ENCODE assay signal across 8 mouse cellular contexts in genomic region chr1:75398761-75399402, GRCm38 (mm10). TPM values are rescaled to one million over a fixed set of nuclear protein-coding genes. Genes with fewer than 3 reads are reported as not detected.
DNase-seq lines count a peak whose midpoint lies in the region; ATAC-seq and TF ChIP-seq lines count a peak whose summit lies in the region.

No protein-coding gene starts in this region.

- H3K9ac ChIP-seq in embryonic facial prominence, embryonic 14.5 days (ENCODE audit: low read depth, low read length): no peak overlapping the region
- peak overlapping the region; percentile 74 for H3K9ac ChIP-seq in heart, embryonic 16.5 days (ENCODE audit: low read length)
- peak overlapping the region; percentile 60; the same call in 1 of the 2 replicates for H3K9ac ChIP-seq in kidney, postnatal 0 days (ENCODE audit: low read depth, low read length)

- H3K4me3 ChIP-seq in layer of hippocampus, adult 2 months: no peak overlapping the region
- H3K4me3 ChIP-seq in embryonic facial prominence, embryonic 14.5 days (ENCODE audit: low read depth, low read length): no peak overlapping the region
- no peak overlapping the region for H3K4me3 ChIP-seq in heart, embryonic 16.5 days (ENCODE audit: low read length)
- no peak overlapping the region for H3K4me3 ChIP-seq in kidney, postnatal 0 days (replicated peaks; ENCODE audit: low read depth, low read length)
- H3K4me3 ChIP-seq in small intestine, adult 2 months (ENCODE audit: low read depth, low read length): no peak overlapping the region

- H3K4me2 ChIP-seq in embryonic facial prominence, embryonic 14.5 days (ENCODE audit: low read depth, low read length): no peak overlapping the region
- H3K4me2 ChIP-seq in heart, embryonic 16.5 days (ENCODE audit: low read depth, low read length): peak overlapping the region; percentile 75
- 0 out of 2 replicates have a peak overlapping the region, but pooled peaks have one; percentile 53 for H3K4me2 ChIP-seq in kidney, postnatal 0 days (ENCODE audit: low read length)

- no peak for TF ChIP-seq POLR2A in small intestine, adult 2 months (IDR thresholded peaks at IDR 0.05; ENCODE audit: low read depth, low read length)

- DNase-seq in layer of hippocampus, adult 2 months (ENCODE audit: low spot score in 2 of 2): peak in 1 of 2 experiments; percentile 56
- no peak for DNase-seq in layer of hippocampus, postnatal 36 days
- DNase-seq in adrenal gland, postnatal 36 days: peak; percentile 78 to 83
- peak; percentile 89 for DNase-seq in embryonic facial prominence, embryonic 14.5 days (ENCODE audit: low spot score)
- DNase-seq in kidney, postnatal 0 days (ENCODE audit: low spot score): peak; percentile 97
- peak; percentile 88 for DNase-seq in lung, postnatal 25 days (ENCODE audit: low spot score)

- H3K36me3 ChIP-seq in embryonic facial prominence, embryonic 14.5 days (ENCODE audit: control insufficient read depth, insufficient read depth, low read length): peaks cover 51% of the 10 kb centered on the region
- peaks cover 17% of the 10 kb centered on the region for H3K36me3 ChIP-seq in heart, embryonic 16.5 days (ENCODE audit: control insufficient read depth, insufficient read depth)
- H3K36me3 ChIP-seq in kidney, postnatal 0 days (ENCODE audit: insufficient read depth, low read length): peaks cover 16% of the 10 kb centered on the region; the same call in 1 of the 2 replicates
- no peaks in the 10 kb centered on the region for H3K36me3 ChIP-seq in small intestine, adult 2 months (ENCODE audit: control insufficient read depth, insufficient read depth, low read length)

- WGBS in embryonic facial prominence, embryonic 14.5 days: 11% methylated on average over 9 of the region's 9 CpGs
- 2% methylated on average over 9 of the region's 9 CpGs for WGBS in heart, embryonic 16.5 days
- WGBS in kidney, postnatal 0 days: 13% methylated on average over 9 of the region's 9 CpGs
- WGBS in small intestine, adult 2 months: 21% methylated on average over 9 of the region's 9 CpGs

- H3K4me1 ChIP-seq in embryonic facial prominence, embryonic 14.5 days (ENCODE audit: control insufficient read depth, insufficient read depth, low read length): peaks cover 24% of the 10 kb centered on the region
- peaks cover 53% of the 10 kb centered on the region for H3K4me1 ChIP-seq in heart, embryonic 16.5 days (ENCODE audit: control insufficient read depth, insufficient read depth, low read length)
- H3K4me1 ChIP-seq in kidney, postnatal 0 days (replicated peaks; ENCODE audit: insufficient read depth, low read length): peaks cover 20% of the 10 kb centered on the region
- H3K4me1 ChIP-seq in small intestine, adult 2 months (ENCODE audit: control insufficient read depth, insufficient read depth, insufficient read length, low read length): no peaks in the 10 kb centered on the region

- peak; percentile 51 for ATAC-seq in embryonic facial prominence, embryonic 14.5 days (ENCODE audit: low read depth)
- ATAC-seq in heart, embryonic 16.5 days (replicated peaks; ENCODE audit: extremely low read depth, insufficient read depth, low FRiP score): peak; percentile 71
- peak; percentile 84 for ATAC-seq in kidney, postnatal 0 days (replicated peaks; ENCODE audit: low FRiP score, low read depth)

- no peaks in the 10 kb centered on the region for H3K9me3 ChIP-seq in embryonic facial prominence, embryonic 14.5 days (ENCODE audit: control insufficient read depth, low read length)
- H3K9me3 ChIP-seq in heart, embryonic 16.5 days (replicated peaks; ENCODE audit: control insufficient read depth, low read length): no peaks in the 10 kb centered on the region
- H3K9me3 ChIP-seq in kidney, postnatal 0 days (replicated peaks; ENCODE audit: low read length): no peaks in the 10 kb centered on the region

- H3K27ac ChIP-seq in layer of hippocampus, adult 2 months: peak overlapping the region; percentile 73
- H3K27ac ChIP-seq in embryonic facial prominence, embryonic 14.5 days (replicated peaks; ENCODE audit: low read depth, low read length): peak overlapping the region; percentile 80
- peak overlapping the region; percentile 99 for H3K27ac ChIP-seq in heart, embryonic 16.5 days (ENCODE audit: low read length)
- H3K27ac ChIP-seq in kidney, postnatal 0 days: peak overlapping the region; percentile 85
- H3K27ac ChIP-seq in small intestine, adult 2 months (ENCODE audit: insufficient read depth, low read depth, low read length): peak overlapping the region; percentile 34

- no peaks in the 10 kb centered on the region for H3K27me3 ChIP-seq in embryonic facial prominence, embryonic 14.5 days (replicated peaks; ENCODE audit: control insufficient read depth, insufficient read depth, low read length)
- H3K27me3 ChIP-seq in heart, embryonic 16.5 days (ENCODE audit: control insufficient read depth, insufficient read depth, low read length): no peaks in the 10 kb centered on the region
- no peaks in the 10 kb centered on the region for H3K27me3 ChIP-seq in kidney, postnatal 0 days (ENCODE audit: insufficient read depth, low read length)
- H3K27me3 ChIP-seq in small intestine, adult 2 months (ENCODE audit: control insufficient read depth, insufficient read depth, low read length): no peaks in the 10 kb centered on the region

- TF ChIP-seq CTCF in layer of hippocampus, adult 2 months (conservative IDR thresholded peaks at IDR 0.05): peak; percentile 84
- TF ChIP-seq CTCF in kidney, postnatal 0 days (IDR thresholded peaks at IDR 0.05; ENCODE audit: low read depth): peak; percentile 86
- peak; percentile 66; the same call in 1 of the 2 replicates for TF ChIP-seq CTCF in small intestine, adult 2 months (IDR thresholded peaks at IDR 0.05; ENCODE audit: extremely low read depth, insufficient read length, insufficient replicate concordance, low read depth, low read length)

RNA-seq across cellular contexts. Expression of gene Speg, which starts 23.8 kb away (rescaled TPM):
- 100 to 1,000 TPM; 168 to 179 TPM for total RNA-seq in layer of hippocampus, adult 2 months (2021)
- 100 to 1,000 TPM; 166 to 180 TPM for total RNA-seq in layer of hippocampus, postnatal 36 days (2021)
- 10 to 100 TPM in 1 of 2 experiments, 1 to 10 TPM in 1; 9.8 to 10.8 TPM for total RNA-seq in adrenal gland, postnatal 36 days (2021)
- 20.2 and 20.3 TPM in 2 replicates for polyA plus RNA-seq in embryonic facial prominence, embryonic 14.5 days (2014; fragmentation: Nextera tagmentation; extraction: Ambion mirVana)
- 41.1 and 46.4 TPM in 2 replicates for polyA plus RNA-seq in heart, embryonic 16.5 days (2015; fragmentation: Nextera tagmentation; extraction: Ambion mirVana)
- 40.1 and 44.3 TPM in 2 replicates for polyA plus RNA-seq in kidney, postnatal 0 days (2015; fragmentation: Nextera tagmentation; extraction: Ambion mirVana)
- polyA plus RNA-seq in small intestine, adult 2 months (2012; rRNA removed): 21.5 and 23.2 TPM in 2 replicates

RNA-seq across cellular contexts. Expression of gene Gmppa, which starts 36.8 kb away (rescaled TPM):
- total RNA-seq in layer of hippocampus, adult 2 months (2021): 10 to 100 TPM; 72.9 to 76.0 TPM
- total RNA-seq in layer of hippocampus, postnatal 36 days (2021): 10 to 100 TPM; 63.6 to 73.5 TPM
- total RNA-seq in adrenal gland, postnatal 36 days (2021): 10 to 100 TPM; 58.7 to 72.1 TPM
- 74.2 and 82.9 TPM in 2 replicates for polyA plus RNA-seq in embryonic facial prominence, embryonic 14.5 days (2014; fragmentation: Nextera tagmentation; extraction: Ambion mirVana)
- polyA plus RNA-seq in heart, embryonic 16.5 days (2015; fragmentation: Nextera tagmentation; extraction: Ambion mirVana): 72.6 and 85.3 TPM in 2 replicates
- polyA plus RNA-seq in kidney, postnatal 0 days (2015; fragmentation: Nextera tagmentation; extraction: Ambion mirVana): 69.5 and 72.5 TPM in 2 replicates
- polyA plus RNA-seq in small intestine, adult 2 months (2012; rRNA removed): 121 and 187 TPM in 2 replicates

RNA-seq across cellular contexts. Expression of gene Des, which starts 38.8 kb away (rescaled TPM):
- under 1 TPM; 0.88 to 1.00 TPM for total RNA-seq in layer of hippocampus, adult 2 months (2021)
- 1 to 10 TPM in 1 of 2 experiments, under 1 TPM in 1; 0.72 to 1.1 TPM for total RNA-seq in layer of hippocampus, postnatal 36 days (2021)
- 10 to 100 TPM; 18.6 to 19.5 TPM for total RNA-seq in adrenal gland, postnatal 36 days (2021)
- 159 and 218 TPM in 2 replicates for polyA plus RNA-seq in embryonic facial prominence, embryonic 14.5 days (2014; fragmentation: Nextera tagmentation; extraction: Ambion mirVana)
- polyA plus RNA-seq in heart, embryonic 16.5 days (2015; fragmentation: Nextera tagmentation; extraction: Ambion mirVana): 469 and 480 TPM in 2 replicates
- polyA plus RNA-seq in kidney, postnatal 0 days (2015; fragmentation: Nextera tagmentation; extraction: Ambion mirVana): 18.6 and 19.1 TPM in 2 replicates
- polyA plus RNA-seq in small intestine, adult 2 months (2012; rRNA removed): 152 and 216 TPM in 2 replicates

RNA-seq across cellular contexts. Expression of gene Asic4, which starts 51.4 kb away (rescaled TPM):
- total RNA-seq in layer of hippocampus, adult 2 months (2021): 1 to 10 TPM; 5.5 to 7.1 TPM
- 1 to 10 TPM; 6.5 to 7.4 TPM for total RNA-seq in layer of hippocampus, postnatal 36 days (2021)
- 1 to 10 TPM; 3.1 to 4.8 TPM for total RNA-seq in adrenal gland, postnatal 36 days (2021)
- 0.16 and 0.18 TPM in 2 replicates for polyA plus RNA-seq in embryonic facial prominence, embryonic 14.5 days (2014; fragmentation: Nextera tagmentation; extraction: Ambion mirVana)
- polyA plus RNA-seq in heart, embryonic 16.5 days (2015; fragmentation: Nextera tagmentation; extraction: Ambion mirVana): 0.08 and 0.27 TPM in 2 replicates
- polyA plus RNA-seq in kidney, postnatal 0 days (2015; fragmentation: Nextera tagmentation; extraction: Ambion mirVana): 0.40 and 0.45 TPM in 2 replicates
- 0.05 TPM in 1 of 2 replicates, not detected in the other for polyA plus RNA-seq in small intestine, adult 2 months (2012; rRNA removed)

Comparison
In these comparisons a context has a peak if more than half of its experiments do, and no peak if none do; other contexts are left out.
1. DNase-seq: peak in adrenal gland, postnatal 36 days (2 of 2), embryonic facial prominence, embryonic 14.5 days (single experiment), kidney, postnatal 0 days (single experiment) and lung, postnatal 25 days (single experiment); none in layer of hippocampus, postnatal 36 days (0 of 2).
2. H3K27ac ChIP-seq: peak in every context shown above with its lines; median percentile 99 in heart, embryonic 16.5 days; 85 in kidney, postnatal 0 days; 80 in embryonic facial prominence, embryonic 14.5 days; 73 in layer of hippocampus, adult 2 months; 34 in small intestine, adult 2 months.
3. Peak in every context shown above with its lines, with median percentiles within 50 percentile points of each other: CTCF ChIP-seq and ATAC-seq.